Mouse (Mus musculus) left cerebral cortex, postnatal 14 days (tissue): Measurements from ENCODE around the gene Aox3. TPM values are rescaled to one million over a fixed set of nuclear protein-coding genes. Genes with fewer than 3 reads are reported as not detected.

Experiments used
- DNase-seq, 2 experiments: peaks; one replicate each; pipeline ENCODE4 v3.0.0; 2021 to 2022; ENCODE audit warnings: low spot score in 2 of 2, mixed read lengths in 1 of 2
- intact Hi-C: fragments of 180-260 bp; cut with DNase I; formaldehyde crosslinking; loops from one replicate; pipeline ENCODE4 v1.15.1; 2025
- total RNA-seq, 2 experiments: library from RNA; stranded (reverse); gene quantifications; 2 replicates each; pipeline ENCODE4 v1.2.3; 2021

The Aox3 gene
- total RNA-seq, 2 experiments from 2014 or later, result 2.3 to 2.5 TPM

DNA sequence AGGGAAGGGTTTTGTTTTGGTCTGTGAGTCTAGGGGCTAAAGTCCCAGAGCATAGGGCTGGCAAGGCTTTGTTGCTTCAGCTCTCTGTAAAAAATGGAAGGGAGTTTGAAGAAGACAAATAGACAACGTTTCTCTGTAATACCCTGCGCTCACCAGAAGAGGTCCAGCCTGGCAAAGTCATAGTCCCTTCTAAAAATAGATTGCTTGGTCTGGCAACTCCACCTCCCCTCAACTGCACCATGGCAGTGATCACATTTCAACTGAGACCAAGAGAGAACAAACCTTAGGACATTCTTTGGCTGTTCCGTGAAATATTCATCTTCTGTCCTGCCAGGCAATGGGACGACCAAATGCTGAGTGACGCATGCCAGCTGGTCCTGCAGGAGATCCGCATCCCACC, 127.4 kb downstream of the Aox3 start:
- no peak for DNase-seq
- intact Hi-C loops, result no loop called here

DNA sequence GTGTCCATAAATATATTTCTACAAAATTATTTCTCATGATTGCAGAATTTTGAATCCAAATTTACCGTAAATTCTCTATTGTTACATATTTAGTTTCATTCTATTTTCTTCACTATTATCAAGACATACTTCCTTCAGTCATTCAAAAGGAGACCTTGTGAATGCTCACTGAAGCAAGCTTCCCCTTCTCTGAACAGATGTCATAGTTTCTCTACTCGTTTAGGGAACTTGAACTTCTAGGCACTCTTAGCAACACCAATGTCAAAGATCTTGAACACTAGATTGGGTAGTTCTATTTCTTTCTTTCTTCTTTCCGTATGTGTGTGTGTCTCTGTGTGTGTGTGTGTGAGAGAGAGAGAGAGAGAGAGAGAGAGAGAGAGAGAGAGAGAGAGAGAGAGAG, 131.6 kb downstream of the Aox3 start:
- intact Hi-C loops, result no loop called here

DNA sequence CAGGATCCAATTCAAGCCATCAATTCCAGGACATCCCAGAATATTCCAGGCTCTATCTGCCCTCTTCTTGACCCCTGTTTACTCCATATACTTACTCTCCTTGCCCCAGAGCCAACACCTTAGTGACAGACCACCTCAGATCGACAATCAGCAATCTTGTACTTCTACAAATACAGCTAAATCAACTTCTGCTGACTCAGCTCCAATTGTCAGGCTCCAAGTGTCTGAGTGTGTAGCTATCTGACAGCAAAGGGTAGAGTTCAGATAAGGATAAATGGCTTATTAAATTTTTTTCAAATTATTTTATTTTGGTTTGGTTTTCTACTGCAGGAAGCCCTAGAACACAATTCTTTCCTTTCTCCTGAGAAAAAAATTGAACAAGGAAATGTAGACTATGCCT, 135.6 kb downstream of the Aox3 start:
- intact Hi-C loops, result no loop called here
- DNase-seq, result no peak

More for the DNA sequence above, 131.6 kb downstream of the Aox3 start:
- no peak for DNase-seq

Other genes with a start within 250 kb of the Aox3 start
- gene Sgo2a, start 117.2 kb upstream of the Aox3 start, total RNA-seq, result under 1 TPM; 0.46 to 0.78 TPM
- gene Kctd18, start 94.2 kb upstream of the Aox3 start, total RNA-seq, result 10 to 100 TPM; 14.8 to 17.1 TPM
- gene Aox1, start 83.2 kb upstream of the Aox3 start, total RNA-seq, result 1 to 10 TPM; 1.6 to 1.7 TPM
- gene Aox4, start 97.3 kb downstream of the Aox3 start, total RNA-seq, result 10 to 100 TPM in 1 of 2 experiments, 1 to 10 TPM in 1; 8.0 to 11.5 TPM
- under 1 TPM; 0.07 to 0.13 TPM for gene Aox2, start 165.2 kb downstream of the Aox3 start, total RNA-seq